Mouse (Mus musculus): ENCODE results near the gene Mrc1. TPM values are rescaled to one million over a fixed set of nuclear protein-coding genes. Genes with fewer than 3 reads are reported as not detected.

Gene Mrc1
- polyA plus RNA-seq, 1 experiment from 2014 or later = 3.6 TPM

GRCm38 (mm10) chr2:14341652-14342308 lies 112.6 kb downstream of the Mrc1 start:
- no peaks in the 10 kb centered on the region for H3K36me3 ChIP-seq
- H3K4me2 ChIP-seq (replicated peaks) = peak overlapping the region; percentile 8; the same call in 1 of the 2 replicates
- H3K4me1 ChIP-seq = peaks cover 11% of the 10 kb centered on the region; the same call in 1 of the 2 replicates
- H3K27me3 ChIP-seq = no peaks in the 10 kb centered on the region
- no peak overlapping the region for H3K4me3 ChIP-seq
- 53% methylated on average over 14 of the region's 14 CpGs for WGBS
- H3K27ac ChIP-seq (replicated peaks) = no peak overlapping the region
- peak; percentile 93 for ATAC-seq (replicated peaks)
- no peaks in the 10 kb centered on the region for H3K9me3 ChIP-seq
- H3K9ac ChIP-seq (replicated peaks) = no peak overlapping the region

- no peak overlapping the region for H3K9ac ChIP-seq (replicated peaks)
- no peak overlapping the region for H3K4me3 ChIP-seq
- peak; percentile 23 for ATAC-seq (replicated peaks)
- no peaks in the 10 kb centered on the region for H3K9me3 ChIP-seq
- H3K4me2 ChIP-seq (replicated peaks) = no peak overlapping the region
- H3K27ac ChIP-seq (replicated peaks) = no peak overlapping the region
- 84% methylated on average over 8 of the region's 8 CpGs for WGBS
- H3K27me3 ChIP-seq = no peaks in the 10 kb centered on the region
- no peaks in the 10 kb centered on the region for H3K36me3 ChIP-seq
- H3K4me1 ChIP-seq = peaks cover 11% of the 10 kb centered on the region; the same call in 1 of the 2 replicates
Measured at GRCm38 (mm10) chr2:14342309-14342839, 113.2 kb downstream of the Mrc1 start.

MicroRNAs encoded within 50 kb of the gene (microRNA counts, 519-probe panel; counts per million panel counts)
- microRNA mmu-miR-511 = 1,067 counts per million, percentile 5 among the panel's probes with 10 or more counts

Small RNA genes within 50 kb of the gene (microRNA-seq; reads per million reads assigned to microRNA genes)
- 1.1 reads per million for gene Mir511

Other genes with a start within 250 kb of the Mrc1 start
- gene Hacd1, start 173.3 kb upstream of the Mrc1 start, polyA plus RNA-seq (2015; fragmentation: Nextera tagmentation; extraction: Ambion mirVana) = 50.8 and 55.1 TPM in 2 replicates
- gene Stam, start 155.3 kb upstream of the Mrc1 start, polyA plus RNA-seq (2015; fragmentation: Nextera tagmentation; extraction: Ambion mirVana) = 116 and 128 TPM in 2 replicates
- 0.11 TPM in 2 replicates for gene Tmem236, start 54.9 kb upstream of the Mrc1 start, polyA plus RNA-seq (2015; fragmentation: Nextera tagmentation; extraction: Ambion mirVana)
- gene Slc39a12, start 158.9 kb downstream of the Mrc1 start, polyA plus RNA-seq (2015; fragmentation: Nextera tagmentation; extraction: Ambion mirVana) = 0.49 and 1.3 TPM in 2 replicates